Mouse (Mus musculus): ENCODE measurements around the gene Hist1h2bq. TPM values are rescaled to one million over a fixed set of nuclear protein-coding genes. Genes with fewer than 3 reads are reported as not detected.
A peak's percentile ranks its signal among the peaks of the same experiment; 100 is the strongest.
"Not testable (repeated sequence)": the region's sequence is repeated elsewhere in the genome, so short reads cannot be mapped to it uniquely, and the experiment has no call there.

Gene Hist1h2bq
- polyA plus RNA-seq, 1 experiment = 28.4 TPM

DNA sequence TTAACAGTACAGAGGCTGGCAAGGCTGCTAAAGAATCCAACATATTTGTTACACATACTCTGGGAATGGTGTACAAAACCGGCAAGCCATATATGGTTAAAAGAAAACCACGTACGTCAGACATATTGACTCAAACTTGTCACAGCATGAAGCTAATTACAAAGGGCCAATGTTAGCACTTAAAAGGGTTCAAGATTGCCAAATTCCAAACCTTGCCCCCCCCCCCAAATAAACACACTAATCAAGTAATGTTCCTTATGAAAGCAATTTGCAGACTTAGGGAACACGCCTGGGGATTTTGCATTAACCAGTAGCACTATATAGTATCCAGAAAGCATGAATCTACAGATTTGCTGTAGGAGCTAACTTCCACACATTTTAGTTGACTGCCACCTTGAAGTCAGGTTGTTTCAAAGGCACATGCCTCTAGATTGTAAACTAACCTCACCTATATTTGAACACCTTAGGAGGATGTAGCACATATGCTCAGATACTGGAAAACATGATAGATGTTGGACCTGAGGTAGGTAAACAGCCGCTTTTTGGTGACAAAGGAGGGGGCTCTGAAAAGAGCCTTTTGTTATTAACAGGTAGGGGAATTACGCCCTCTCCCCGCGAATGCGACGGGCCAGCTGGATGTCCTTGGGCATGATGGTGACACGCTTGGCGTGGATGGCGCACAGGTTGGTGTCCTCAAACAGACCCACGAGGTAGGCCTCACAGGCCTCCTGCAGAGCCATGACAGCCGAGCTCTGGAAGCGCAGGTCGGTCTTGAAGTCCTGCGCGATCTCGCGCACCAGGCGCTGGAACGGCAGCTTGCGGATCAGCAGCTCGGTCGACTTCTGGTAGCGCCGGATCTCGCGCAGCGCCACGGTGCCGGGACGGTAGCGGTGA lies 27.4 kb downstream of the Hist1h2bq start:
- H3K4me1 ChIP-seq (ENCODE audit: control insufficient read depth, insufficient read depth, low read length); H3K27me3 ChIP-seq (ENCODE audit: control insufficient read depth, insufficient read depth, low read length, poor library complexity, severe bottlenecking); H3K36me3 ChIP-seq (ENCODE audit: control insufficient read depth, insufficient read depth, low read length, poor library complexity, severe bottlenecking); H3K9me3 ChIP-seq (replicated peaks; ENCODE audit: control insufficient read depth, insufficient read depth, low read length, poor library complexity, severe bottlenecking): not testable (repeated sequence)
- H3K9ac ChIP-seq (ENCODE audit: low read depth, poor library complexity, severe bottlenecking) = peak overlapping the region; percentile 74
- H3K27ac ChIP-seq (ENCODE audit: insufficient read depth, low read length) = peak overlapping the region; percentile 63
- TF ChIP-seq POLR2A (IDR thresholded peaks at IDR 0.05; ENCODE audit: insufficient read depth, low read length) = peak; percentile 84
- peak overlapping the region; percentile 91 for H3K4me3 ChIP-seq (ENCODE audit: low read depth, low read length)

DNA sequence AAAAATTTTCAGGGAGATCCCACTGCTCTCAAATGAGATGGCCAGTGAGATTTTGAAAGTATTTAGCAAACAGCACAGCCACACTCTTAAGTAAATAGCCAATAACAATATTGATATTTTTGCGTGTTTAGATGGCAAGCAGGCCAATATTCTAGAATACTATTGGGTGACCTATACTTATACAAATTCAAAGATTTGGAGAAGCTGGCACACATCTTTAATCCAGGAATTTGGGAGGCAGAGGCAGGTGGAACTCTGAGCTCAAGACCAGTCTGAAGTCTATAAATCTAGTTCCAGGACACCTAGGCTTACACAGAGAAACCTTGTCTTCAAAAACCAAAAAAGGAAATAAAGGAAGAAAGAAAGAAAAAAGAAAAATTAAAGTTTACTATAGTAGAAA lies 28.4 kb downstream of the Hist1h2bq start:
- no peak overlapping the region for H3K4me3 ChIP-seq (ENCODE audit: low read depth, low read length)
- TF ChIP-seq EP300 (IDR thresholded peaks at IDR 0.05; ENCODE audit: insufficient read depth, low read depth, low read length) = no peak
- no peak for TF ChIP-seq CTCF (IDR thresholded peaks at IDR 0.05; ENCODE audit: low read depth, low read length)
- TF ChIP-seq POLR2A (IDR thresholded peaks at IDR 0.05; ENCODE audit: insufficient read depth, low read length) = no peak
- no peak overlapping the region for H3K9ac ChIP-seq (ENCODE audit: low read depth, poor library complexity, severe bottlenecking)
- H3K9me3 ChIP-seq (replicated peaks; ENCODE audit: control insufficient read depth, insufficient read depth, low read length, poor library complexity, severe bottlenecking) = no peaks in the 10 kb centered on the region
- no peaks in the 10 kb centered on the region for H3K27me3 ChIP-seq (ENCODE audit: control insufficient read depth, insufficient read depth, low read length, poor library complexity, severe bottlenecking)
- H3K4me1 ChIP-seq (ENCODE audit: control insufficient read depth, insufficient read depth, low read length) = peaks cover 2% of the 10 kb centered on the region
- H3K36me3 ChIP-seq (ENCODE audit: control insufficient read depth, insufficient read depth, low read length, poor library complexity, severe bottlenecking) = no peaks in the 10 kb centered on the region
- H3K27ac ChIP-seq (ENCODE audit: insufficient read depth, low read length) = no peak overlapping the region

DNA sequence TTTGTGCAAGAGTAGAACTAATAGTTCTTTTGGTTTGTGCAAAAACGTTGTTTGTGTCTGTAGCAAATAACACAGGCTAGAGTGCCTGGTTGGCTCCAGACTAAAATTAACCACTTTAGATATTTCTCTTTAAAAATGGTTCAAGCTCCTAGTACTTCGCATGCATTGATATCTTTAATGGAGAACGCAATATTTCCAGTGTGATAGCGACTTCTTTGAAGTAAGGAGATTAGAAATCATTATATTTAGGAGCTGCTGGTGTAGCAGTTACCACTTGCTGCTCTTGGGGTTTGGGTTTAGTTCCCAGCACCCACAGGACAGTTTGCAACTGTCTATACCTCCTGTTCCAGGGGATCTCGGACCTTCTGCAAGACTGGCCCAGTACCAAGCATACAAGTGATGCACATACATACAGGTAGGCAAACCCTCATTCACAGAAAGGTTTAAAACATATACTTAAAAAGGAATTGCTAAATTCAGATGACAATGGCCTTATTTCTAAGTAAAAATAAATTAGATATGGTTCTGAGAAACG lies 28.9 kb downstream of the Hist1h2bq start:
- no peak overlapping the region for H3K4me3 ChIP-seq (ENCODE audit: low read depth, low read length)
- 0 out of 2 replicates have a peak overlapping the region, but pooled peaks have one; percentile 25 for H3K9ac ChIP-seq (ENCODE audit: low read depth, poor library complexity, severe bottlenecking)
- H3K4me1 ChIP-seq (ENCODE audit: control insufficient read depth, insufficient read depth, low read length) = peaks cover 2% of the 10 kb centered on the region
- H3K9me3 ChIP-seq (replicated peaks; ENCODE audit: control insufficient read depth, insufficient read depth, low read length, poor library complexity, severe bottlenecking) = no peaks in the 10 kb centered on the region
- no peak overlapping the region for H3K27ac ChIP-seq (ENCODE audit: insufficient read depth, low read length)
- no peaks in the 10 kb centered on the region for H3K36me3 ChIP-seq (ENCODE audit: control insufficient read depth, insufficient read depth, low read length, poor library complexity, severe bottlenecking)
- no peak for TF ChIP-seq EP300 (IDR thresholded peaks at IDR 0.05; ENCODE audit: insufficient read depth, low read depth, low read length)
- no peak for TF ChIP-seq CTCF (IDR thresholded peaks at IDR 0.05; ENCODE audit: low read depth, low read length)
- no peak for TF ChIP-seq POLR2A (IDR thresholded peaks at IDR 0.05; ENCODE audit: insufficient read depth, low read length)
- no peaks in the 10 kb centered on the region for H3K27me3 ChIP-seq (ENCODE audit: control insufficient read depth, insufficient read depth, low read length, poor library complexity, severe bottlenecking)

DNA sequence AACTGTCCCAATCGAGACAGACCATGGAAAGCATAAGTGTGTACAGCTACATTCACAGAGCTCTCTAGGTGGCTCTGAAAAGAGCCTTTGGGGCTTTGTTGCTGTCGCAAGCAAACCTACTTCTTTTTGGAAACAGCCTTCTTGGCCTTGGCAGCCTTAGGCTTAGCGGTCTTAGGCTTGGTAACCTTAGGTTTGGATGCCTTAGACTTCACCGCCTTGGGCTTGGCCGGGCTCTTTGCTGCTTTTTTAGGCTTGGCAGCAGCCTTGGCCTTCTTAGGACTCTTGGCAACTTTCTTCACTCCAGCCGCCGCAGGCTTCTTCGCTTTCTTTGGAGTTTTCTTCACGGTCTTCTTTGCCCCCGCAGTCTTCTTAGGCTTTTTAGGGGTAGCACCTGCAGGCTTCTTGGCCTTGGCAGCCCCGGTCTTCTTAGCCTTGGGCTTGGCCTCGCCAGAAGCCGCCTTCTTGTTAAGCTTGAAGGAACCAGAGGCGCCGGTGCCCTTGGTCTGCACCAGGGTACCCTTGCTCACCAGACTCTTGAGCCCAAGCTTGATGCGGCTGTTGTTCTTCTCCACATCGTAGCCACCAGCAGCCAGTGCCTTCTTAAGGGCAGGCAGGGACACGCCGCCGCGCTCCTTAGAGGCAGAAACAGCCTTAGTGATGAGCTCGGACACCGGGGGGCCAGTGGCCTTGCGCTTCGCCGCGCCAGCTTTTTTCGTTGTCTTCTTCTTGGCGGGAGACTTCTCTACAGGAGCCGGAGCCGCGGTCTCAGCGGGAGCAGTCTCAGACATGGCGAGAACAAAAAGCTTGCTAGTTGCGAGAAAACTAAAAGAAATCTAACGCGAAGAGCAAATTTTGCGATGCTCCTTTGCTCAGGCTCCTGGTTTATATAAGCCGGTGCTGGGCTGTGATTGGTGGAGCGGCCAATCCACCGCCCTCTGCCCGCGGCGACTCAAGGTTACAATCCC lies 29.9 kb downstream of the Hist1h2bq start, which contains the start of gene Hist1h1b:
Hist1h1b (minus strand) TSS at position 859 of the 965 bp plus-strand sequence.
- TF ChIP-seq POLR2A (IDR thresholded peaks at IDR 0.05; ENCODE audit: insufficient read depth, low read length) (peak; percentile 92), CTCF (IDR thresholded peaks at IDR 0.05; ENCODE audit: low read depth, low read length) (no peak)
- H3K4me3 ChIP-seq (ENCODE audit: low read depth, low read length) = peak within 1 kb of the TSS; percentile 78
- no peaks in the 10 kb centered on the region for H3K9me3 ChIP-seq (replicated peaks; ENCODE audit: control insufficient read depth, insufficient read depth, low read length, poor library complexity, severe bottlenecking)
- H3K36me3 ChIP-seq (ENCODE audit: control insufficient read depth, insufficient read depth, low read length, poor library complexity, severe bottlenecking) = no peaks in the 10 kb centered on the region
- H3K27me3 ChIP-seq (ENCODE audit: control insufficient read depth, insufficient read depth, low read length, poor library complexity, severe bottlenecking) = no peaks in the 10 kb centered on the region
- H3K9ac ChIP-seq (ENCODE audit: low read depth, poor library complexity, severe bottlenecking) = peak within 1 kb of the TSS; percentile 88
- peak within 1 kb of the TSS; percentile 93 for H3K27ac ChIP-seq (ENCODE audit: insufficient read depth, low read length)
- peaks cover 2% of the 10 kb centered on the region for H3K4me1 ChIP-seq (ENCODE audit: control insufficient read depth, insufficient read depth, low read length)

DNA sequence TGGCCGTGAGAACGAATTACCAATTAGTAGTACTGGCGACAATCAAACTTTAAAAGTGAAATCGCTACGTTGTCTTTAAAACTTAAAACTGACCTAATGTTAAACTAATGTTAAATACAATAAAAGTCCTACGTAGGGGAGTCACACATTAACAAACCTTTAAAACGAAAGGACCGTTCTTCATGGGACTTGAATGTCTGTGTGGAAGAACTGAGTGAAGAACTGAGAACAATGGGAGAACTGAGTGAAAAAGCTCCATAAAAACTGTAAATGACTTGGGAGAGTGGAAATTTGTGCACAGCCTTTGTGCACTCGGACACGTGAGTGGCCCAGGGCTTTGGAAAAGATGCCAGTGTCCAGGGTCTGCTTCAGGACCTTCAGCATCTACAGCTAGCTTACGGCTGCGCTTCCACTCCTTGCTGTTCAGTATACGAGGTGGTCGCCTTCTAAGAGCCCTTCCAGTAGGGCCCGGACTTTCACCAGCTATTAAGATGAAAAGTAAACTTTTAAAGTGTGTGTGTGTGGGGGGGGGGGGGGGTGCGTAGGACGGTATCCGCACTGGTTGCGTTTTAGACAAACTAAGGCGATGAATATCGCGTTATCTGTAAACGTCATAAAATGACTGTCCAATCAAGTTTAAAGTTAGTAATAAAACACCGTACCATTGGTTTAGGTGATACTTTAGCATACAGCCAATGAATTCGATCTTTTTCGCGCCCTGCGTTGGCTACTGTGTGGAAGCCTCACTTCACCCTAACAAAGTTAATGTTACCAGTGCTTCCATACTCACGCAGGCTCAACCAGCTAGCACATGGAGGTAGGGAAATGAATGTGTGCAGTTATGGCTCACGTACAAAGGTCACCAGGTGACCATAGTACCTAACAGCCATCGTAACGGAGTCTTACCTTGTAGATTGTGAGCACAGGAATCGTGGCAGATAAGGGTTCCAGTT lies 30.9 kb downstream of the Hist1h2bq start:
- peak overlapping the region; percentile 94 for H3K4me3 ChIP-seq (ENCODE audit: low read depth, low read length)
- TF ChIP-seq POLR2A (IDR thresholded peaks at IDR 0.05; ENCODE audit: insufficient read depth, low read length) (peak; percentile 99), EP300 (IDR thresholded peaks at IDR 0.05; ENCODE audit: insufficient read depth, low read depth, low read length) (no peak), CTCF (IDR thresholded peaks at IDR 0.05; ENCODE audit: low read depth, low read length) (no peak)
- peak overlapping the region; percentile 93 for H3K27ac ChIP-seq (ENCODE audit: insufficient read depth, low read length)
- no peaks in the 10 kb centered on the region for H3K27me3 ChIP-seq (ENCODE audit: control insufficient read depth, insufficient read depth, low read length, poor library complexity, severe bottlenecking)
- no peaks in the 10 kb centered on the region for H3K4me1 ChIP-seq (ENCODE audit: control insufficient read depth, insufficient read depth, low read length)
- no peaks in the 10 kb centered on the region for H3K9me3 ChIP-seq (replicated peaks; ENCODE audit: control insufficient read depth, insufficient read depth, low read length, poor library complexity, severe bottlenecking)
- no peaks in the 10 kb centered on the region for H3K36me3 ChIP-seq (ENCODE audit: control insufficient read depth, insufficient read depth, low read length, poor library complexity, severe bottlenecking)
- H3K9ac ChIP-seq (ENCODE audit: low read depth, poor library complexity, severe bottlenecking) = peak overlapping the region; percentile 88

Other genes with a start within 250 kb of the Hist1h2bq start
- not detected in 2 replicates for gene Olfr1364, start 228.4 kb downstream of the Hist1h2bq start, polyA plus RNA-seq (2011; ENCODE audit: insufficient read depth, insufficient read length, low read depth, missing spikeins)
- gene Olfr1362, start 196.2 kb downstream of the Hist1h2bq start, polyA plus RNA-seq (2011; ENCODE audit: insufficient read depth, insufficient read length, low read depth, missing spikeins) = not detected in 2 replicates
- not detected in 2 replicates for gene Olfr11, start 167.7 kb downstream of the Hist1h2bq start, polyA plus RNA-seq (2011; ENCODE audit: insufficient read depth, insufficient read length, low read depth, missing spikeins)
- not detected in 2 replicates for gene Olfr1361, start 146.8 kb downstream of the Hist1h2bq start, polyA plus RNA-seq (2011; ENCODE audit: insufficient read depth, insufficient read length, low read depth, missing spikeins)
- gene Olfr1360, start 132.8 kb downstream of the Hist1h2bq start, polyA plus RNA-seq (2011; ENCODE audit: insufficient read depth, insufficient read length, low read depth, missing spikeins) = not detected in 2 replicates
- not detected in 2 replicates for gene Olfr1359, start 112.1 kb downstream of the Hist1h2bq start, polyA plus RNA-seq (2011; ENCODE audit: insufficient read depth, insufficient read length, low read depth, missing spikeins)
- 25.5 and 27.2 TPM in 2 replicates for gene Hist1h2bl, start 94.1 kb downstream of the Hist1h2bq start, polyA plus RNA-seq (2011; ENCODE audit: insufficient read depth, insufficient read length, low read depth, missing spikeins)
- gene Hist1h2ai, start 93.8 kb downstream of the Hist1h2bq start, polyA plus RNA-seq (2011; ENCODE audit: insufficient read depth, insufficient read length, low read depth, missing spikeins) = 3.6 TPM in 1 of 2 replicates, not detected in the other
- 25.3 and 31.8 TPM in 2 replicates for gene Hist1h3h, start 92.5 kb downstream of the Hist1h2bq start, polyA plus RNA-seq (2011; ENCODE audit: insufficient read depth, insufficient read length, low read depth, missing spikeins)
- 14.2 and 21.7 TPM in 2 replicates for gene Hist1h2bm, start 88.2 kb downstream of the Hist1h2bq start, polyA plus RNA-seq (2011; ENCODE audit: insufficient read depth, insufficient read length, low read depth, missing spikeins)
- 8.2 and 13.4 TPM in 2 replicates for gene Hist1h4j, start 75.1 kb downstream of the Hist1h2bq start, polyA plus RNA-seq (2011; ENCODE audit: insufficient read depth, insufficient read length, low read depth, missing spikeins)
- 16.3 and 17.1 TPM in 2 replicates for gene Hist1h4k, start 59.7 kb downstream of the Hist1h2bq start, polyA plus RNA-seq (2011; ENCODE audit: insufficient read depth, insufficient read length, low read depth, missing spikeins)
- gene Hist1h2ak, start 56.4 kb downstream of the Hist1h2bq start, polyA plus RNA-seq (2011; ENCODE audit: insufficient read depth, insufficient read length, low read depth, missing spikeins) = 6.7 and 7.5 TPM in 2 replicates
- gene Hist1h2bn, start 56.1 kb downstream of the Hist1h2bq start, polyA plus RNA-seq (2011; ENCODE audit: insufficient read depth, insufficient read length, low read depth, missing spikeins) = 19.3 and 20.7 TPM in 2 replicates
- gene Hist1h1b, start 29.6 kb downstream of the Hist1h2bq start, polyA plus RNA-seq (2011; ENCODE audit: insufficient read depth, insufficient read length, low read depth, missing spikeins) = 7.4 and 9.2 TPM in 2 replicates
- not detected in 2 replicates for gene Hist1h3i, start 26.8 kb downstream of the Hist1h2bq start, polyA plus RNA-seq (2011; ENCODE audit: insufficient read depth, insufficient read length, low read depth, missing spikeins)
- gene Hist1h2an, start 23.0 kb downstream of the Hist1h2bq start, polyA plus RNA-seq (2011; ENCODE audit: insufficient read depth, insufficient read length, low read depth, missing spikeins) = not detected in 2 replicates
- 2.5 TPM in 1 of 2 replicates, not detected in the other for gene Hist1h2bp, start 22.7 kb downstream of the Hist1h2bq start, polyA plus RNA-seq (2011; ENCODE audit: insufficient read depth, insufficient read length, low read depth, missing spikeins)
- gene Hist1h2ao, start 268 bp upstream of the Hist1h2bq start, polyA plus RNA-seq (2011; ENCODE audit: insufficient read depth, insufficient read length, low read depth, missing spikeins) = not detected in 2 replicates
- gene Hist1h4m, start 1.5 kb upstream of the Hist1h2bq start, polyA plus RNA-seq (2011; ENCODE audit: insufficient read depth, insufficient read length, low read depth, missing spikeins) = 12.0 and 17.7 TPM in 2 replicates
- gene Hist1h4n, start 22.0 kb upstream of the Hist1h2bq start, polyA plus RNA-seq (2011; ENCODE audit: insufficient read depth, insufficient read length, low read depth, missing spikeins) = 16.5 and 26.2 TPM in 2 replicates
- gene Hist1h2ap, start 23.3 kb upstream of the Hist1h2bq start, polyA plus RNA-seq (2011; ENCODE audit: insufficient read depth, insufficient read length, low read depth, missing spikeins) = 47.5 and 51.1 TPM in 2 replicates
- 18.1 and 27.4 TPM in 2 replicates for gene Hist1h2br, start 23.5 kb upstream of the Hist1h2bq start, polyA plus RNA-seq (2011; ENCODE audit: insufficient read depth, insufficient read length, low read depth, missing spikeins)
- gene Zfp184, start 134.9 kb upstream of the Hist1h2bq start, polyA plus RNA-seq (2011; ENCODE audit: insufficient read depth, insufficient read length, low read depth, missing spikeins) = 8.1 and 11.5 TPM in 2 replicates
- gene Pom121l2, start 171.0 kb upstream of the Hist1h2bq start, polyA plus RNA-seq (2011; ENCODE audit: insufficient read depth, insufficient read length, low read depth, missing spikeins) = not detected in 2 replicates
- 4.1 and 6.9 TPM in 2 replicates for gene Prss16, start 199.5 kb upstream of the Hist1h2bq start, polyA plus RNA-seq (2011; ENCODE audit: insufficient read depth, insufficient read length, low read depth, missing spikeins)
- gene Hist1h2ah, start 225.4 kb upstream of the Hist1h2bq start, polyA plus RNA-seq (2011; ENCODE audit: insufficient read depth, insufficient read length, low read depth, missing spikeins) = 13.0 and 17.2 TPM in 2 replicates
- gene Hist1h2bk, start 225.7 kb upstream of the Hist1h2bq start, polyA plus RNA-seq (2011; ENCODE audit: insufficient read depth, insufficient read length, low read depth, missing spikeins) = 54.4 and 58.6 TPM in 2 replicates
- gene Hist1h4i, start 231.2 kb upstream of the Hist1h2bq start, polyA plus RNA-seq (2011; ENCODE audit: insufficient read depth, insufficient read length, low read depth, missing spikeins) = 5.6 and 6.5 TPM in 2 replicates
- 6.3 and 7.9 TPM in 2 replicates for gene Hist1h2ag, start 232.7 kb upstream of the Hist1h2bq start, polyA plus RNA-seq (2011; ENCODE audit: insufficient read depth, insufficient read length, low read depth, missing spikeins)
- 14.6 and 19.9 TPM in 2 replicates for gene Hist1h2bj, start 233.0 kb upstream of the Hist1h2bq start, polyA plus RNA-seq (2011; ENCODE audit: insufficient read depth, insufficient read length, low read depth, missing spikeins)